21 mouse cellular contexts compared by ENCODE assay signal in genomic region chr7:19864241-19864640, GRCm38 (mm10). TPM values are rescaled to one million over a fixed set of nuclear protein-coding genes. Genes with fewer than 3 reads are reported as not detected.
DNase-seq lines count a peak whose midpoint lies in the region; ATAC-seq and TF ChIP-seq lines count a peak whose summit lies in the region.
"Had no signal": no experiment of that assay in that cellular context is flagged by ENCODE, and none has a peak within 500 bp of the region (broad histone marks: within the 10 kb centered on the region; RNA-seq: fewer than 3 reads in every experiment).

No protein-coding gene starts in this region.

- H3K9ac ChIP-seq in kidney, embryonic 15.5 days: no peak overlapping the region
- no peak overlapping the region for H3K9ac ChIP-seq in stomach, postnatal 0 days (ENCODE audit: low read length)
- H3K9ac ChIP-seq: embryonic facial prominence, embryonic 12.5 days; limb, embryonic 15.5 days; lung, embryonic 14.5 days had no signal

- no peak for TF ChIP-seq EP300 in stomach, postnatal 0 days (optimal IDR thresholded peaks at IDR 0.05)

- DNase-seq in gastrocnemius, adult 2 months: no peak
- DNase-seq in gastrocnemius, adult 8-10 months (ENCODE audit: low spot score in 2 of 2): no peak
- peak; percentile 47 to 48 for DNase-seq in kidney, adult 8-10 months
- DNase-seq in testis, postnatal 14 days (ENCODE audit: low spot score): peak; percentile 73
- no peak for DNase-seq in testis, postnatal 10 days (ENCODE audit: low spot score)
- no peak for DNase-seq in stomach, postnatal 0 days (ENCODE audit: low spot score)
- no peak for DNase-seq in left cerebral cortex, postnatal 36 days (ENCODE audit: low spot score in 2 of 2)
- DNase-seq: cerebellum, adult 11 months; gastrocnemius, postnatal 25 days; lung, embryonic 14.5 days; thymus, postnatal 14 days had no signal

- ATAC-seq in kidney, embryonic 15.5 days (replicated peaks; ENCODE audit: low FRiP score): no peak
- ATAC-seq in stomach, postnatal 0 days (ENCODE audit: low FRiP score, low TSS enrichment): peak; percentile 24; the same call in 1 of the 2 replicates
- ATAC-seq: inflammation-experienced regulatory T-cells, adult 6 months had no signal

- no peak overlapping the region for H3K4me2 ChIP-seq in kidney, embryonic 15.5 days
- no peak overlapping the region for H3K4me2 ChIP-seq in stomach, postnatal 0 days (replicated peaks; ENCODE audit: low read depth)
- H3K4me2 ChIP-seq: embryonic facial prominence, embryonic 12.5 days; limb, embryonic 15.5 days; lung, embryonic 14.5 days had no signal

- H3K4me3 ChIP-seq in gastrocnemius, adult 2 months: no peak overlapping the region
- no peak overlapping the region for H3K4me3 ChIP-seq in kidney, embryonic 15.5 days (replicated peaks)
- H3K4me3 ChIP-seq in stomach, postnatal 0 days (ENCODE audit: low read depth, low read length): no peak overlapping the region
- H3K4me3 ChIP-seq: embryonic facial prominence, embryonic 12.5 days; limb, embryonic 15.5 days had no signal

- H3K27ac ChIP-seq in gastrocnemius, adult 2 months: peak overlapping the region; percentile 28; the same call in 1 of the 2 replicates
- H3K27ac ChIP-seq in kidney, embryonic 15.5 days: no peak overlapping the region
- H3K27ac ChIP-seq in stomach, postnatal 0 days (replicated peaks): no peak overlapping the region
- H3K27ac ChIP-seq: embryonic facial prominence, embryonic 12.5 days; limb, embryonic 15.5 days had no signal

- intact Hi-C loops in gastrocnemius, adult 2 months (cut with DNase I): no loop called here
- intact Hi-C loops in left cerebral cortex, postnatal 36 days (cut with DNase I): no loop called here

- H3K9me3 ChIP-seq in kidney, embryonic 15.5 days (replicated peaks): no peaks in the 10 kb centered on the region
- H3K9me3 ChIP-seq in stomach, postnatal 0 days (ENCODE audit: control insufficient read depth, low read length): no peaks in the 10 kb centered on the region
- H3K9me3 ChIP-seq: embryonic facial prominence, embryonic 12.5 days; limb, embryonic 15.5 days had no signal

- no peaks in the 10 kb centered on the region for H3K4me1 ChIP-seq in kidney, embryonic 15.5 days
- no peaks in the 10 kb centered on the region for H3K4me1 ChIP-seq in stomach, postnatal 0 days (replicated peaks; ENCODE audit: control insufficient read depth, insufficient read depth)
- H3K4me1 ChIP-seq: embryonic facial prominence, embryonic 12.5 days; limb, embryonic 15.5 days had no signal

- no peaks in the 10 kb centered on the region for H3K36me3 ChIP-seq in kidney, embryonic 15.5 days
- H3K36me3 ChIP-seq in stomach, postnatal 0 days (ENCODE audit: control insufficient read depth, insufficient read depth, low read length): no peaks in the 10 kb centered on the region
- H3K36me3 ChIP-seq: embryonic facial prominence, embryonic 12.5 days; limb, embryonic 15.5 days had no signal

- no peaks in the 10 kb centered on the region for H3K27me3 ChIP-seq in kidney, embryonic 15.5 days
- no peaks in the 10 kb centered on the region for H3K27me3 ChIP-seq in stomach, postnatal 0 days (ENCODE audit: control insufficient read depth, insufficient read depth, low read length)
- H3K27me3 ChIP-seq: embryonic facial prominence, embryonic 12.5 days; limb, embryonic 15.5 days had no signal

- 56% methylated on average over 2 of the region's 2 CpGs for WGBS in kidney, embryonic 15.5 days
- WGBS in stomach, postnatal 0 days: 27% methylated on average over 2 of the region's 2 CpGs

- no peak for TF ChIP-seq CTCF in gastrocnemius, adult 2 months (IDR thresholded peaks at IDR 0.05)
- no peak for TF ChIP-seq CTCF in stomach, postnatal 0 days (IDR thresholded peaks at IDR 0.05; ENCODE audit: low read depth)

RNA-seq across cellular contexts. Expression of gene Ceacam16, which starts 3.1 kb away (rescaled TPM):
- not detected for total RNA-seq in gastrocnemius, adult 2 months (2021)
- not detected for total RNA-seq in gastrocnemius, adult 8-10 months (2022)
- not detected in 2 replicates for polyA plus RNA-seq in kidney, embryonic 15.5 days (2015; fragmentation: Nextera tagmentation; extraction: Ambion mirVana)
- polyA plus RNA-seq in stomach, postnatal 0 days (2015; fragmentation: Nextera tagmentation; extraction: Ambion mirVana): not detected in 2 replicates
- not detected for total RNA-seq in left cerebral cortex, postnatal 36 days (2021)
- total RNA-seq: common myeloid progenitor, adult 5-6 weeks; gastrocnemius, postnatal 25 days; layer of hippocampus, adult 8-10 months; megakaryocyte-erythroid progenitor cell, adult 5-6 weeks had no signal
- polyA plus RNA-seq: C2C12; embryonic facial prominence, embryonic 12.5 days; limb, embryonic 15.5 days; lung, embryonic 14.5 days had no signal

RNA-seq across cellular contexts. Expression of gene Gm19345, which starts 12.4 kb away (rescaled TPM):
- total RNA-seq in gastrocnemius, adult 2 months (2021): not detected
- total RNA-seq in gastrocnemius, adult 8-10 months (2022): not detected
- 0.16 TPM in 1 of 2 replicates, not detected in the other for polyA plus RNA-seq in kidney, embryonic 15.5 days (2015; fragmentation: Nextera tagmentation; extraction: Ambion mirVana)
- polyA plus RNA-seq in stomach, postnatal 0 days (2015; fragmentation: Nextera tagmentation; extraction: Ambion mirVana): 0.29 and 0.41 TPM in 2 replicates
- 1 to 10 TPM; 1.2 to 2.1 TPM for total RNA-seq in left cerebral cortex, postnatal 36 days (2021)
- total RNA-seq: common myeloid progenitor, adult 5-6 weeks; gastrocnemius, postnatal 25 days; hematopoietic stem cell, adult 5-6 weeks; megakaryocyte-erythroid progenitor cell, adult 5-6 weeks had no signal
- polyA plus RNA-seq: C2C12; inflammation-experienced regulatory T-cells, adult 6 months; limb, embryonic 15.5 days; lung, embryonic 14.5 days had no signal

RNA-seq across cellular contexts. Expression of gene Ceacam19, which starts 23.5 kb away (rescaled TPM):
- total RNA-seq in gastrocnemius, adult 2 months (2021): not detected
- not detected for total RNA-seq in gastrocnemius, adult 8-10 months (2022)
- 0.09 TPM in 1 of 2 replicates, not detected in the other for polyA plus RNA-seq in kidney, embryonic 15.5 days (2015; fragmentation: Nextera tagmentation; extraction: Ambion mirVana)
- 9.5 and 10.2 TPM in 2 replicates for polyA plus RNA-seq in stomach, postnatal 0 days (2015; fragmentation: Nextera tagmentation; extraction: Ambion mirVana)
- not detected for total RNA-seq in left cerebral cortex, postnatal 36 days (2021)
- total RNA-seq: common myeloid progenitor, adult 5-6 weeks; gastrocnemius, postnatal 25 days; hematopoietic stem cell, adult 5-6 weeks; layer of hippocampus, adult 8-10 months; megakaryocyte-erythroid progenitor cell, adult 5-6 weeks had no signal
- polyA plus RNA-seq: C2C12; embryonic facial prominence, embryonic 12.5 days; inflammation-experienced regulatory T-cells, adult 6 months; lung, embryonic 14.5 days; neural tube, embryonic 14.5 days had no signal

RNA-seq across cellular contexts. Expression of gene Bcl3, which starts 41.7 kb away (rescaled TPM):
- total RNA-seq in gastrocnemius, adult 2 months (2021): 1 to 10 TPM; 1.3 to 1.5 TPM
- total RNA-seq in gastrocnemius, adult 8-10 months (2022): under 1 TPM; 0.58 to 0.62 (median 0.61) TPM
- 3.9 and 4.9 TPM in 2 replicates for polyA plus RNA-seq in kidney, embryonic 15.5 days (2015; fragmentation: Nextera tagmentation; extraction: Ambion mirVana)
- 8.9 and 9.1 TPM in 2 replicates for polyA plus RNA-seq in stomach, postnatal 0 days (2015; fragmentation: Nextera tagmentation; extraction: Ambion mirVana)
- under 1 TPM; 0.27 to 0.32 TPM for total RNA-seq in left cerebral cortex, postnatal 36 days (2021)
- total RNA-seq: megakaryocyte-erythroid progenitor cell, adult 5-6 weeks had no signal

RNA-seq across cellular contexts. Expression of gene Pvr, which starts 56.7 kb away (rescaled TPM):
- total RNA-seq in gastrocnemius, adult 2 months (2021): 1 to 10 TPM; 5.9 to 6.3 TPM
- total RNA-seq in gastrocnemius, adult 8-10 months (2022): 1 to 10 TPM; 4.3 to 6.7 (median 4.9) TPM
- 13.7 and 13.9 TPM in 2 replicates for polyA plus RNA-seq in kidney, embryonic 15.5 days (2015; fragmentation: Nextera tagmentation; extraction: Ambion mirVana)
- polyA plus RNA-seq in stomach, postnatal 0 days (2015; fragmentation: Nextera tagmentation; extraction: Ambion mirVana): 6.2 and 6.7 TPM in 2 replicates
- 10 to 100 TPM; 10.7 to 12.0 TPM for total RNA-seq in left cerebral cortex, postnatal 36 days (2021)

Comparison
In these comparisons a context has a peak if more than half of its experiments do, and no peak if none do; other contexts are left out.
1. DNase-seq: peak in kidney, adult 8-10 months (2 of 2) and testis, postnatal 14 days (single experiment); none in gastrocnemius, adult 2 months (single experiment), gastrocnemius, adult 8-10 months (0 of 2), testis, postnatal 10 days (single experiment), stomach, postnatal 0 days (single experiment) and left cerebral cortex, postnatal 36 days (0 of 2).